Mouse (Mus musculus) heart, postnatal 0 days (tissue): ENCODE results near the gene Gprin1. TPM values are rescaled to one million over a fixed set of nuclear protein-coding genes. Genes with fewer than 3 reads are reported as not detected.

Experiments
- ATAC-seq: fragments of 200-750 bp; cut with Nextera tagmentation; 2 replicates; pipeline ENCODE4 v1.8.0; 2017; ENCODE audit warnings: low read depth, moderate number of reproducible peaks, moderate library complexity; ENCODE audit not compliant: insufficient read depth
- DNase-seq: peaks from one replicate; pipeline ENCODE4 v3.0.0-alpha.2; 2016; ENCODE audit warnings: low spot score
- H3K27ac ChIP-seq: fragments of 300-500 bp; sonication (generic); 2 replicates; pipeline ENCODE4 v1.5.1; 2014; ENCODE audit warnings: low read depth, mild to moderate bottlenecking
- H3K27me3 ChIP-seq: fragments of 300-500 bp; sonication (generic); 2 replicates; pipeline ENCODE4 v1.6.1; 2014; ENCODE audit warnings: low read length, mixed read lengths; ENCODE audit not compliant: control insufficient read depth, insufficient read depth
- H3K36me3 ChIP-seq: fragments of 300-500 bp; sonication (generic); replicated peaks from 2 replicates; pipeline ENCODE4 v1.6.1; 2014; ENCODE audit warnings: low read length, mixed read lengths; ENCODE audit not compliant: control insufficient read depth, insufficient read depth
- H3K4me1 ChIP-seq: fragments of 300-500 bp; sonication (generic); 2 replicates; pipeline ENCODE4 v1.6.1; 2014; ENCODE audit warnings: antibody characterized with exemption; ENCODE audit not compliant: control insufficient read depth, insufficient read depth
- H3K4me2 ChIP-seq: fragments of 300-500 bp; sonication (generic); 2 replicates; pipeline ENCODE4 v1.6.1; 2014; ENCODE audit warnings: low read depth, mild to moderate bottlenecking, low read length, moderate library complexity
- H3K4me3 ChIP-seq: fragments of 300-500 bp; sonication (generic); 2 replicates; pipeline ENCODE4 v1.5.1; 2014; ENCODE audit warnings: low read depth, low read length
- H3K9ac ChIP-seq: fragments of 300-500 bp; sonication (generic); replicated peaks from 2 replicates; pipeline ENCODE4 v1.6.1; 2014; ENCODE audit warnings: low read depth, low read length, mixed read lengths
- H3K9me3 ChIP-seq: fragments of 300-500 bp; sonication (generic); replicated peaks from 2 replicates; pipeline ENCODE4 v1.6.1; 2016; ENCODE audit warnings: low read length; ENCODE audit not compliant: control insufficient read depth
- CTCF ChIP-seq: IDR thresholded peaks from 2 replicates; pipeline ENCODE4 v1.5.1; 2016; ENCODE audit warnings: antibody characterized with exemption, control low read depth, low read depth
- EP300 ChIP-seq: IDR thresholded peaks from 2 replicates; pipeline ENCODE4 v1.6.1; 2016; ENCODE audit warnings: antibody characterized with exemption, low read depth
- WGBS: fragments of 180-500 bp; shearing (Covaris S2); extraction: QIAGEN DNeasy Blood & Tissue Kit; methylation state at CpG from one replicate; pipeline ENCODE4 v1.1.7; 2014; 5-methylcytosine and 5-hydroxymethylcytosine counted together
- polyA plus RNA-seq: library from polyadenylated mRNA; unstranded; fragments of >200 nt; fragmentation: Nextera tagmentation; extraction: Ambion mirVana; gene quantifications from 2 replicates; pipeline ENCODE4 v1.2.1, GENCODE M21; 2015
- total RNA-seq: library from RNA; depleted of rRNA; stranded (reverse); fragments of >200 nt; gene quantifications from 2 replicates; pipeline ENCODE4 v1.2.3, GENCODE M21; 2014; ENCODE audit warnings: low replicate concordance; rRNA removed

Gene Gprin1
- total and polyA plus RNA-seq, 2 experiments from 2014 or later = 0.03 TPM; not detected in 1

- TF ChIP-seq EP300 (no peak), CTCF (no peak)
- H3K9me3 ChIP-seq = no peaks in the 10 kb centered on the region
- H3K4me2 ChIP-seq = peak overlapping the region; percentile 82
- H3K9ac ChIP-seq = peak overlapping the region; percentile 85
- ATAC-seq (no peak), DNase-seq (no peak)
- H3K36me3 ChIP-seq = no peaks in the 10 kb centered on the region
- H3K27ac ChIP-seq = peak overlapping the region; percentile 95
- H3K4me3 ChIP-seq = peak overlapping the region; percentile 74
- no peaks in the 10 kb centered on the region for H3K27me3 ChIP-seq
- WGBS = 5% methylated on average over 21 of the region's 21 CpGs
- peaks cover 21% of the 10 kb centered on the region for H3K4me1 ChIP-seq
Measured at GRCm38 (mm10) chr13:54692711-54693557, 56.7 kb downstream of the Gprin1 start.

GRCm38 (mm10) chr13:54691737-54692136 is 57.9 kb downstream of the Gprin1 start:
- H3K9ac ChIP-seq = peak overlapping the region; percentile 85; the same call in 1 of the 2 replicates
- H3K36me3 ChIP-seq = no peaks in the 10 kb centered on the region
- ATAC-seq (no peak), DNase-seq (no peak)
- H3K27me3 ChIP-seq = no peaks in the 10 kb centered on the region
- no peaks in the 10 kb centered on the region for H3K9me3 ChIP-seq
- 0 out of 2 replicates have a peak overlapping the region, but pooled peaks have one; percentile 74 for H3K4me3 ChIP-seq
- H3K4me2 ChIP-seq = peak overlapping the region; percentile 82; the same call in 1 of the 2 replicates
- H3K4me1 ChIP-seq = peaks cover 21% of the 10 kb centered on the region
- H3K27ac ChIP-seq = no peak overlapping the region
- TF ChIP-seq EP300 (no peak), CTCF (no peak)

- no peaks in the 10 kb centered on the region for H3K9me3 ChIP-seq
- H3K27me3 ChIP-seq = no peaks in the 10 kb centered on the region
- no peak overlapping the region for H3K4me2 ChIP-seq
- TF ChIP-seq CTCF (no peak), EP300 (no peak)
- no peak overlapping the region for H3K27ac ChIP-seq
- 85% methylated on average over 8 of the region's 8 CpGs for WGBS
- DNase-seq (no peak), ATAC-seq (no peak)
- no peak overlapping the region for H3K9ac ChIP-seq
- no peak overlapping the region for H3K4me3 ChIP-seq
- no peaks in the 10 kb centered on the region for H3K36me3 ChIP-seq
- peaks cover 32% of the 10 kb centered on the region for H3K4me1 ChIP-seq
Measured at GRCm38 (mm10) chr13:54690151-54690740, 59.4 kb downstream of the Gprin1 start.

GRCm38 (mm10) chr13:54687575-54688424 is 61.9 kb downstream of the Gprin1 start:
- no peaks in the 10 kb centered on the region for H3K9me3 ChIP-seq
- no peak for TF ChIP-seq CTCF
- peak; percentile 74; the same call in 1 of the 2 replicates for TF ChIP-seq EP300
- peak overlapping the region; percentile 97 for H3K27ac ChIP-seq
- H3K4me2 ChIP-seq = peak overlapping the region; percentile 76
- ATAC-seq = peak; percentile 90
- peak; percentile 97 for DNase-seq
- no peaks in the 10 kb centered on the region for H3K27me3 ChIP-seq
- peaks cover 12% of the 10 kb centered on the region for H3K36me3 ChIP-seq
- peak overlapping the region; percentile 87 for H3K9ac ChIP-seq
- under 1% methylated on average over 72 of the region's 82 CpGs for WGBS
- H3K4me1 ChIP-seq = peaks cover 41% of the 10 kb centered on the region
- peak overlapping the region; percentile 95 for H3K4me3 ChIP-seq

GRCm38 (mm10) chr13:54687096-54687495 is 62.6 kb downstream of the Gprin1 start:
- no peaks in the 10 kb centered on the region for H3K9me3 ChIP-seq
- peaks cover 19% of the 10 kb centered on the region for H3K36me3 ChIP-seq
- peak overlapping the region; percentile 76 for H3K4me2 ChIP-seq
- under 1% methylated on average over 32 of the region's 35 CpGs for WGBS
- peak overlapping the region; percentile 97 for H3K27ac ChIP-seq
- DNase-seq = peak; percentile 60
- H3K4me3 ChIP-seq = peak overlapping the region; percentile 95
- no peaks in the 10 kb centered on the region for H3K27me3 ChIP-seq
- H3K4me1 ChIP-seq = peaks cover 34% of the 10 kb centered on the region
- no peak for TF ChIP-seq CTCF
- TF ChIP-seq EP300 = no peak; the same call in 1 of the 2 replicates
- ATAC-seq = peak; percentile 70
- H3K9ac ChIP-seq = peak overlapping the region; percentile 87

Other genes starting within 250 kb of the Gprin1 start
- 3.6 and 6.3 TPM in 2 replicates for gene Simc1, start 246.1 kb downstream of the Gprin1 start, total RNA-seq
- gene Simc1, start 246.1 kb downstream of the Gprin1 start, polyA plus RNA-seq = 1.6 and 1.9 TPM in 2 replicates
- gene 4833439L19Rik, start 184.4 kb downstream of the Gprin1 start, total RNA-seq = 106 and 130 TPM in 2 replicates
- 100 and 110 TPM in 2 replicates for gene 4833439L19Rik, start 184.4 kb downstream of the Gprin1 start, polyA plus RNA-seq
- gene Arl10, start 174.9 kb downstream of the Gprin1 start, total RNA-seq = 13.6 and 85.9 TPM in 2 replicates
- gene Arl10, start 174.9 kb downstream of the Gprin1 start, polyA plus RNA-seq = 9.4 and 10.7 TPM in 2 replicates
- gene Nop16, start 159.8 kb downstream of the Gprin1 start, total RNA-seq = 12.1 and 22.9 TPM in 2 replicates
- gene Nop16, start 159.8 kb downstream of the Gprin1 start, polyA plus RNA-seq = 29.9 and 30.0 TPM in 2 replicates
- gene Higd2a, start 159.7 kb downstream of the Gprin1 start, total RNA-seq = 262 and 392 TPM in 2 replicates
- 496 and 515 TPM in 2 replicates for gene Higd2a, start 159.7 kb downstream of the Gprin1 start, polyA plus RNA-seq
- gene Cltb, start 138.5 kb downstream of the Gprin1 start, total RNA-seq = 32.1 and 43.6 TPM in 2 replicates
- gene Cltb, start 138.5 kb downstream of the Gprin1 start, polyA plus RNA-seq = 66.0 and 66.2 TPM in 2 replicates
- 32.1 and 48.9 TPM in 2 replicates for gene Faf2, start 128.1 kb downstream of the Gprin1 start, total RNA-seq
- gene Faf2, start 128.1 kb downstream of the Gprin1 start, polyA plus RNA-seq = 27.2 and 29.2 TPM in 2 replicates
- gene Rnf44, start 56.0 kb downstream of the Gprin1 start, total RNA-seq = 40.1 and 55.1 TPM in 2 replicates
- 28.3 and 30.8 TPM in 2 replicates for gene Rnf44, start 56.0 kb downstream of the Gprin1 start, polyA plus RNA-seq
- gene Cdhr2, start 48.4 kb downstream of the Gprin1 start, total RNA-seq = 0.04 TPM in 1 of 2 replicates, not detected in the other
- not detected in 2 replicates for gene Cdhr2, start 48.4 kb downstream of the Gprin1 start, polyA plus RNA-seq
- not detected in 2 replicates for gene Sncb, start 16.7 kb upstream of the Gprin1 start, total RNA-seq
- gene Sncb, start 16.7 kb upstream of the Gprin1 start, polyA plus RNA-seq = not detected in 2 replicates
- not detected in 2 replicates for gene Eif4e1b, start 34.1 kb upstream of the Gprin1 start, total RNA-seq
- gene Eif4e1b, start 34.1 kb upstream of the Gprin1 start, polyA plus RNA-seq = not detected in 2 replicates
- 4.5 and 7.6 TPM in 2 replicates for gene Tspan17, start 39.5 kb upstream of the Gprin1 start, total RNA-seq
- gene Tspan17, start 39.5 kb upstream of the Gprin1 start, polyA plus RNA-seq = 7.5 and 9.3 TPM in 2 replicates
- 3.7 and 5.5 TPM in 2 replicates for gene Unc5a, start 199.5 kb upstream of the Gprin1 start, total RNA-seq
- 0.70 and 0.88 TPM in 2 replicates for gene Unc5a, start 199.5 kb upstream of the Gprin1 start, polyA plus RNA-seq